Mouse (Mus musculus) small intestine, adult 2 months (tissue): ENCODE measurements at regions not wholly inside any gene's neighbourhood (a gene's known extent, or its start where the extent isn't known, plus 50 kb on each side); places are given as distances from the start of the nearest gene placed in this dataset.

Source experiments
- H3K27ac ChIP-seq: fragments of 200-500 bp; 2 replicates; pipeline ENCODE4 v1.5.1; 2012; ENCODE audit warnings: low read depth, low read length, control low read depth, inconsistent platforms; ENCODE audit not compliant: insufficient read depth
- H3K27me3 ChIP-seq: fragments of 200-500 bp; 2 replicates; pipeline ENCODE4 v1.6.1; 2012; ENCODE audit warnings: mild to moderate bottlenecking, moderate library complexity, low read length, inconsistent platforms; ENCODE audit not compliant: control insufficient read depth, insufficient read depth
- H3K36me3 ChIP-seq: fragments of 200-500 bp; 2 replicates; pipeline ENCODE4 v1.6.1; 2012; ENCODE audit warnings: mild to moderate bottlenecking, low read length, control low read depth, inconsistent platforms; ENCODE audit not compliant: control insufficient read depth, insufficient read depth
- H3K4me1 ChIP-seq: fragments of 200-500 bp; 2 replicates; pipeline ENCODE4 v1.6.1; 2012; ENCODE audit warnings: low read length, inconsistent platforms, mixed read lengths; ENCODE audit not compliant: control insufficient read depth, insufficient read depth, insufficient read length
- H3K4me3 ChIP-seq: fragments of 200-500 bp; 2 replicates; pipeline ENCODE4 v1.5.1; 2012; ENCODE audit warnings: low read depth, mild to moderate bottlenecking, control low read depth, inconsistent platforms, low read length, moderate library complexity
- CTCF ChIP-seq: fragments of 200-500 bp; IDR thresholded peaks from 2 replicates; pipeline ENCODE4 v1.5.1; 2012; ENCODE audit warnings: low read depth, mild to moderate bottlenecking, control low read depth, inconsistent platforms, low read length, moderate library complexity, mixed read lengths; ENCODE audit not compliant: insufficient replicate concordance, insufficient read length; ENCODE audit errors: extremely low read depth
- POLR2A ChIP-seq: fragments of 200-500 bp; IDR thresholded peaks from 2 replicates; pipeline ENCODE4 v1.6.1; 2012; ENCODE audit warnings: low read depth, mild to moderate bottlenecking, control low read depth, inconsistent platforms, low read length, moderate library complexity
- WGBS: fragments of 180-500 bp; shearing (Covaris S2); methylation state at CpG from one replicate; pipeline ENCODE4 v1.1.7; 2018; 5-methylcytosine and 5-hydroxymethylcytosine counted together

DNA sequence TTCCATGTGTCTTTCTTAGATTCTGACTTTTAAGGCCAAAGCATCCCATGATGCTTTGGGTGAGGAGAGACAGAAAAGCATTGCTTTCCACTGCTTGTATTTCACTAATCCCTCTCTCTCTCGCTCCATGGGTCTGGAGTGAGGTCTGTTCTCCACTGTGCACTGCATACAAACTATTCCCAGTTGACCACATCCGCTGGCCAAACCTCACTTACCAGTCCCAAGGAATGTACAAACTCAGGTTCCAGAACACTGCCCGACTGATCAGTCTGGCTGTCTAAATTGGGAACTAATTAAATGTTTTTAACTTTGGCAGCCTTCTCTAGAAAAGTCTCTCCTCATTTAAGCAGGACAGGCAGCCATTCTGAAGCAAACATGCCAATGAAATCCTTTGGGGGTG lies 130.9 kb upstream of the Ccn2 start:
- Histone ChIP-seq H3K27me3 (no peaks in the 10 kb centered on the region), H3K36me3 (no peaks in the 10 kb centered on the region), H3K4me3 (no peak overlapping the region), H3K4me1 (peaks cover 2% of the 10 kb centered on the region; the same call in 1 of the 2 replicates), H3K27ac (no peak overlapping the region)
- no peak for TF ChIP-seq CTCF
- WGBS: 82% methylated on average over 3 of the region's 3 CpGs

DNA sequence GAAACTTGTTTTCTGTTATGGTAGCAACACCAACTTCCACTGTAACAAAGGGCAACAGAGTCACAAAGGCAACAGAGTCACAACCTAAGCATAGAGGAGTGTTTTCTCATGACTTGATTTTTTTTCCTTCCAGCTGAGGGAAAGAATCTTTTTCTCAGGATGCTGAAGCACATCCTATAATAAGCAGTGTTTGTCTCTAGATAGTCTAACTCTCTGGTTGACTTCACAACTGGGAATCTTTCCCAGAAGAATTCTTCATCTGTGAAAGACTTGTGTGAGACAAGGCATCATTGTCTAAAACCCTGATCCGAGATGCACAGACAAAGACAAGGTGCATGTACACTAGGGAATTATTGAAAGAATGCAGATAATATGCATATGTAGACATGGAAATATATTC lies 125.5 kb upstream of the Ccn2 start:
- no peak overlapping the region for H3K27ac ChIP-seq
- H3K4me1 ChIP-seq: no peaks in the 10 kb centered on the region
- 92% methylated on average over 1 of the region's 1 CpGs for WGBS
- no peaks in the 10 kb centered on the region for H3K27me3 ChIP-seq
- H3K4me3 ChIP-seq: no peak overlapping the region
- TF ChIP-seq POLR2A (no peak), CTCF (no peak)
- H3K36me3 ChIP-seq: no peaks in the 10 kb centered on the region

DNA sequence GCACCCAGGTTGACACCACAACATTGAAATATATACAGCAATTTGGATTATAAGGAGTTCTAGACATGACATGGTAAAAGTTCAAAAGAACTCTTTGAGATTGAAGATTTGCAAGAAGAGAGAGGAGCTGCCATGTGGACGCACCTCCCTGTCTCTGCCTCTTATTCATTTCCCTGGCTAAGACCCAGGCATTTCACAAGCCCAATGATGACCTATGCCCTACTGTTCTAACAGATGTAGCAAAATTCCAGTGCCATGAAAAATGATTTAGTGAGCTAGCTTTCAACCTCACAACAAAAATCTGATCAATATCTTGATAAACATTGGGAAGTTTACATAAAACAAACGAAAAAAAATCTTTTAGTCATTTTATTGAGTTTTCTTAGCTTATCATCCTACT lies 123.7 kb upstream of the Ccn2 start:
- Histone ChIP-seq H3K27ac (no peak overlapping the region), H3K4me1 (no peaks in the 10 kb centered on the region), H3K4me3 (no peak overlapping the region), H3K27me3 (no peaks in the 10 kb centered on the region), H3K36me3 (no peaks in the 10 kb centered on the region)
- 55% methylated on average over 2 of the region's 2 CpGs for whole genome bisulfite sequencing
- TF ChIP-seq POLR2A (no peak), CTCF (no peak)

DNA sequence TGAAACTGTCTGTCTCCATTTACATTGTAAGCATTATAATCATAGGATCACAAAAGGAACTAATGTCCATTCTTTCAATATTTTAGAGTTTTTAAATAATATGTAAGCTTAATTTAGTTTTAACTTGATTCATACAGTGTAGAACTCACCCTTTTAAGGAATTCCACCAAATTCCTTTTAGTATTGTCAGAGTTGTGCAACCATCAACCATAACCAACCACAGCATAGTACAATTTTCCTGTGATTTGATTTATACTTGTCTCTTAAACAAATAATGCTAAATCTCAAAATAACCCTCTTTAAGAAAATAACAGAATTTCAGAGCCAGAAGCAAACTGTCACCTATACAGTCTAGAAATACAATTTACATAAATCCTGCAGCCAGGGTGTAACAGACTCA lies 119.0 kb upstream of the Ccn2 start:
- no peaks in the 10 kb centered on the region for H3K27me3 ChIP-seq
- no peaks in the 10 kb centered on the region for H3K4me1 ChIP-seq
- no peak overlapping the region for H3K4me3 ChIP-seq
- TF ChIP-seq CTCF: no peak
- TF ChIP-seq POLR2A: no peak
- no peak overlapping the region for H3K27ac ChIP-seq
- no peaks in the 10 kb centered on the region for H3K36me3 ChIP-seq

DNA sequence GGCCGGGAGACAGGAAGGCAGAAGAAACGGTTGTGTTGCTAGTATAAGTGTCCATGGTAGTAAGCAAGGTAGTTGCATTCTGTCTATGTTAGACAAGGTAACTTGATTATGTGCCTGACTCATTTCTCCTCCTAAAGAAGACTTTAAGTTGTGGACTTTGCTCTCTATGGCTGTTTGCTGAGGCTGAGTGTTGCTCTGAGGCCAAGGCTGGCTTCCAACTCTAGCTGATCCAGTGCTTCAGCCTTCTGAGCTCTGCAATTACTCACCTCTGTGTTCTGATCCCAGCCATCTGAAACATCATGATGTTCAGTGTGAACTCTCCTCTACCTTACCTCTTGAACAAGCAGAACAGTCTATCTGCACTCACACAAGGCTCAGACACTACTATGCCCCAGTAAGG lies 116.7 kb upstream of the Ccn2 start:
- WGBS: 79% methylated on average over 2 of the region's 2 CpGs
- TF ChIP-seq POLR2A (no peak), CTCF (no peak)
- Histone ChIP-seq H3K4me1 (no peaks in the 10 kb centered on the region), H3K4me3 (no peak overlapping the region), H3K36me3 (no peaks in the 10 kb centered on the region), H3K27me3 (no peaks in the 10 kb centered on the region), H3K27ac (no peak overlapping the region)

DNA sequence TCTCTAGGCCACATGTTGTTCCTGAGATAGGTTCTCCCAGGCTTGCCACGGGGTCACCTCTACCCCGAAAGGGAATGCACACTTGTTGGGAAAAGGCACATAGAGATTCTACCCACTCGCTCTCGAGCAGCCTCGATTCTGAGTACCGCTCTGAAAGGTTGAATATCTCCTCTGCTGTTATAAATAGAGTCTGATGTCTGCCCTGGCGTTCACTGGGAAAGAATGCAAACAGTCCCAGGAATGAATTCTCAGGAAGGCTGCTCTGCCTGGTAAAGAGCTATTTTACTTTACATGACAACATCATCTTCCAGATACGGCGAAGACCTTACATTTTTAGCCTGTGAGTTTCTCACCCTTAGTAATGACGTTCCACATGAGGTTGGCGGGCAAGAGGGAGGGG lies 116.1 kb upstream of the Ccn2 start:
- TF ChIP-seq CTCF (no peak), POLR2A (no peak)
- no peaks in the 10 kb centered on the region for H3K4me1 ChIP-seq
- no peak overlapping the region for H3K27ac ChIP-seq
- 81% methylated on average over 11 of the region's 11 CpGs for WGBS
- H3K27me3 ChIP-seq: no peaks in the 10 kb centered on the region
- H3K36me3 ChIP-seq: no peaks in the 10 kb centered on the region
- no peak overlapping the region for H3K4me3 ChIP-seq

DNA sequence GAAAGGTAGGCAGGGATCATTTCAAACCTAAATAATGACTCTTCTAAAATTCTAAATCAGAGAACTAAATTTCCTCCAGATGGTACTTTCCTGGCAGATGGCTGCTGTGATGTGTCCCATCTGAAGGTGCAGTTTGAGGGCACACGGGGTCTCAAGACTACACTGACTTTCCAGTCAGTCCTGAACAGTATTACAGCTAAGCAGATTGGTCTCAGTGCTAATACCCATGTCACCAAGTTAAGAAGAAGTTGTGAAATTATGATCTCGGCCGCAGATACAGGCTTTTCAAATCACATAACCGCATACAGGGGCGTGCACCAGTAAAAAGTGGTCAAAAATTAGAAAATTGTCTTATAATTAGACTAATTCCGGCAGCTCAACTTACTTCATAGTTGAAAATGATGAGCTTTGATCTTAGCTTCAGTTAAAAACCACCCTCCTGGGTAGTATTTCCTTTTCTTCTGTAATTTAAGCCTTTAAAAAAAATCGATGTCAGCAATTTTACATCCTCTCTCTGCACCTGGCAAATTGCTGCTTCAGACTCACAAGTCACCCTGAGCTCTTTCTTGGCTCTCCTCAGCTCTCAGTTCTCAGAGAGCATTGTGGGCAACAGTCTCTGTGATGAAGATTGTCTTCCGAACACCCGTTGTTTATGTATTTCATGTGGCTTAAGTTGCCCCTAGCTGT lies 113.2 kb upstream of the Ccn2 start:
- Histone ChIP-seq H3K4me3 (no peak overlapping the region), H3K27me3 (no peaks in the 10 kb centered on the region), H3K36me3 (no peaks in the 10 kb centered on the region), H3K27ac (no peak overlapping the region), H3K4me1 (no peaks in the 10 kb centered on the region)
- TF ChIP-seq POLR2A (no peak), CTCF (no peak)
- WGBS: 84% methylated on average over 9 of the region's 9 CpGs
